Mouse (Mus musculus) spleen, adult 2 months (tissue): ENCODE data around the gene Rps6kl1.

ENCODE experiments used
- CTCF ChIP-seq: fragments of 200-500 bp; IDR thresholded peaks from 2 replicates; pipeline ENCODE4 v1.5.1; 2011; ENCODE audit warnings: mild to moderate bottlenecking, inconsistent platforms; ENCODE audit not compliant: insufficient read depth, insufficient read length, insufficient replicate concordance; ENCODE audit errors: extremely low read depth
- POLR2A ChIP-seq: fragments of 200-500 bp; IDR thresholded peaks from 2 replicates; pipeline ENCODE4 v1.6.1; 2011; ENCODE audit warnings: low read depth, low read length, inconsistent platforms

GRCm38 (mm10) chr12:85091190-85091589 lies 59.9 kb downstream of the Rps6kl1 start:
- no peak for TF ChIP-seq POLR2A
- TF ChIP-seq CTCF: no peak
